Mouse (Mus musculus) stomach, postnatal 0 days (tissue): Measurements from ENCODE around the gene Mrpl23. TPM values are rescaled to one million over a fixed set of nuclear protein-coding genes. Genes with fewer than 3 reads are reported as not detected.

ENCODE experiments used
- ATAC-seq: fragments of 200-750 bp; cut with Nextera tagmentation; 2 replicates; pipeline ENCODE4 v1.8.0; 2017; ENCODE audit not compliant: low FRiP score, low TSS enrichment
- DNase-seq: peaks from one replicate; pipeline ENCODE4 v3.0.0-alpha.2; 2016; ENCODE audit warnings: low spot score
- H3K27ac ChIP-seq: fragments of 300-500 bp; sonication (generic); replicated peaks from 2 replicates; pipeline ENCODE4 v1.5.1; 2014; ENCODE audit warnings: mild to moderate bottlenecking, control low read depth
- H3K27me3 ChIP-seq: fragments of 300-500 bp; sonication (generic); 2 replicates; pipeline ENCODE4 v1.6.1; 2014; ENCODE audit warnings: low read length; ENCODE audit not compliant: control insufficient read depth, insufficient read depth
- H3K36me3 ChIP-seq: fragments of 300-500 bp; sonication (generic); 2 replicates; pipeline ENCODE4 v1.6.1; 2014; ENCODE audit warnings: low read length, mixed read lengths; ENCODE audit not compliant: control insufficient read depth, insufficient read depth
- H3K4me1 ChIP-seq: fragments of 300-500 bp; sonication (generic); replicated peaks from 2 replicates; pipeline ENCODE4 v1.6.1; 2014; ENCODE audit warnings: antibody characterized with exemption; ENCODE audit not compliant: control insufficient read depth, insufficient read depth
- H3K4me2 ChIP-seq: fragments of 300-500 bp; sonication (generic); replicated peaks from 2 replicates; pipeline ENCODE4 v1.6.1; 2014; ENCODE audit warnings: low read depth, mild to moderate bottlenecking, control low read depth, moderate library complexity
- H3K4me3 ChIP-seq: fragments of 300-500 bp; sonication (generic); 2 replicates; pipeline ENCODE4 v1.5.1; 2014; ENCODE audit warnings: low read depth, low read length, control low read depth
- H3K9ac ChIP-seq: fragments of 300-500 bp; sonication (generic); 2 replicates; pipeline ENCODE4 v1.6.1; 2014; ENCODE audit warnings: mild to moderate bottlenecking, low read length, control low read depth, mixed read lengths
- H3K9me3 ChIP-seq: fragments of 300-500 bp; sonication (generic); 2 replicates; pipeline ENCODE4 v1.6.1; 2016; ENCODE audit warnings: low read length; ENCODE audit not compliant: control insufficient read depth
- CTCF ChIP-seq: IDR thresholded peaks from 2 replicates; pipeline ENCODE4 v1.5.1; 2016; ENCODE audit warnings: antibody characterized with exemption, low read depth, mild to moderate bottlenecking, moderate library complexity
- EP300 ChIP-seq: optimal IDR thresholded peaks from 2 replicates; pipeline ENCODE3; 2016; ENCODE audit warnings: antibody characterized with exemption
- WGBS: fragments of 180-500 bp; shearing (Covaris S2); extraction: QIAGEN DNeasy Blood & Tissue Kit; methylation state at CpG from one replicate; pipeline ENCODE4 v1.1.7; 2014; 5-methylcytosine and 5-hydroxymethylcytosine counted together
- polyA plus RNA-seq: library from polyadenylated mRNA; unstranded; fragments of >200 nt; fragmentation: Nextera tagmentation; extraction: Ambion mirVana; gene quantifications from 2 replicates; pipeline ENCODE4 v1.2.1, GENCODE M21; 2015

The Mrpl23 gene
- polyA plus RNA-seq, 1 experiment from 2014 or later = 17.7 TPM

- H3K9ac ChIP-seq = no peak overlapping the region
- H3K4me3 ChIP-seq = no peak overlapping the region
- H3K36me3 ChIP-seq = no peaks in the 10 kb centered on the region
- no peak for DNase-seq
- H3K27ac ChIP-seq = no peak overlapping the region
- ATAC-seq = peak; percentile 18; the same call in 1 of the 2 replicates
- peaks cover 7% of the 10 kb centered on the region; the same call in 1 of the 2 replicates for H3K4me1 ChIP-seq
- WGBS = 42% methylated on average over 18 of the region's 18 CpGs
- H3K27me3 ChIP-seq = no peaks in the 10 kb centered on the region
- no peak overlapping the region for H3K4me2 ChIP-seq
- H3K9me3 ChIP-seq = no peaks in the 10 kb centered on the region
- TF ChIP-seq CTCF = no peak
- TF ChIP-seq EP300 = no peak
These were observed 28.7 kb downstream of the Mrpl23 start for GRCm38 (mm10) chr7:142560942-142561855.

GRCm38 (mm10) chr7:142561856-142562404, 29.4 kb downstream of the Mrpl23 start:
- 61% methylated on average over 4 of the region's 4 CpGs for WGBS
- Histone ChIP-seq H3K9ac (no peak overlapping the region), H3K4me1 (peaks cover 7% of the 10 kb centered on the region; the same call in 1 of the 2 replicates), H3K27me3 (no peaks in the 10 kb centered on the region), H3K9me3 (no peaks in the 10 kb centered on the region), H3K27ac (no peak overlapping the region), H3K4me2 (no peak overlapping the region), H3K36me3 (no peaks in the 10 kb centered on the region), H3K4me3 (no peak overlapping the region)
- TF ChIP-seq CTCF (no peak), EP300 (no peak)
- ATAC-seq (no peak), DNase-seq (no peak)

- no peak for ATAC-seq
These were observed 30.7 kb downstream of the Mrpl23 start for GRCm38 (mm10) chr7:142563168-142563567.

GRCm38 (mm10) chr7:142564955-142565643, 32.6 kb downstream of the Mrpl23 start:
- Histone ChIP-seq H3K9me3 (no peaks in the 10 kb centered on the region), H3K4me2 (no peak overlapping the region), H3K27me3 (no peaks in the 10 kb centered on the region), H3K4me1 (peaks cover 11% of the 10 kb centered on the region; the same call in 1 of the 2 replicates), H3K4me3 (no peak overlapping the region), H3K9ac (no peak overlapping the region), H3K27ac (0 out of 2 replicates have a peak overlapping the region, but pooled peaks have one; percentile 8), H3K36me3 (no peaks in the 10 kb centered on the region)
- DNase-seq = no peak
- ATAC-seq = no peak
- no peak for TF ChIP-seq EP300
- TF ChIP-seq CTCF = no peak
- WGBS = 43% methylated on average over 11 of the region's 11 CpGs

More at GRCm38 (mm10) chr7:142563168-142563567, 30.7 kb downstream of the Mrpl23 start:
- Histone ChIP-seq H3K9me3 (no peaks in the 10 kb centered on the region), H3K36me3 (no peaks in the 10 kb centered on the region), H3K27me3 (no peaks in the 10 kb centered on the region), H3K4me2 (no peak overlapping the region), H3K4me3 (no peak overlapping the region), H3K4me1 (peaks cover 5% of the 10 kb centered on the region; the same call in 1 of the 2 replicates), H3K27ac (no peak overlapping the region), H3K9ac (no peak overlapping the region)
- no peak for DNase-seq
- WGBS = 58% methylated on average over 6 of the region's 6 CpGs
- TF ChIP-seq CTCF (no peak), EP300 (no peak)

GRCm38 (mm10) chr7:142566512-142566911, 34.0 kb downstream of the Mrpl23 start:
- no peak for TF ChIP-seq CTCF
- Histone ChIP-seq H3K9me3 (no peaks in the 10 kb centered on the region), H3K4me1 (peaks cover 11% of the 10 kb centered on the region; the same call in 1 of the 2 replicates), H3K4me3 (no peak overlapping the region), H3K27ac (no peak overlapping the region), H3K4me2 (no peak overlapping the region), H3K9ac (no peak overlapping the region), H3K27me3 (no peaks in the 10 kb centered on the region), H3K36me3 (no peaks in the 10 kb centered on the region)
- no peak for DNase-seq
- 49% methylated on average over 9 of the region's 9 CpGs for WGBS
- no peak for ATAC-seq
